Mouse (Mus musculus) forebrain, embryonic 11.5 days (tissue): Measurements from ENCODE around the gene Slc6a9. TPM values are rescaled to one million over a fixed set of nuclear protein-coding genes. Genes with fewer than 3 reads are reported as not detected.
A peak's percentile ranks its signal among the peaks of the same experiment; 100 is the strongest.

Source experiments
- ATAC-seq: fragments of 200-750 bp; cut with Nextera tagmentation; replicated peaks from 2 replicates; pipeline ENCODE4 v1.8.0; 2017; ENCODE audit warnings: moderate TSS enrichment; ENCODE audit not compliant: low FRiP score
- DNase-seq: peaks from one replicate; pipeline ENCODE4 v3.0.0-alpha.2; 2017; ENCODE audit warnings: low spot score
- H3K27ac ChIP-seq: fragments of 300-500 bp; sonication (generic); 2 replicates; pipeline ENCODE4 v1.5.1; 2014; ENCODE audit warnings: low read depth, low read length
- H3K27me3 ChIP-seq: fragments of 300-500 bp; sonication (generic); 2 replicates; pipeline ENCODE4 v1.6.1; 2014; ENCODE audit warnings: mild to moderate bottlenecking, low read length, mixed read lengths; ENCODE audit not compliant: control insufficient read depth, insufficient read depth
- H3K36me3 ChIP-seq: fragments of 300-500 bp; sonication (generic); 2 replicates; pipeline ENCODE4 v1.6.1; 2014; ENCODE audit warnings: mild to moderate bottlenecking, low read length, moderate library complexity, mixed read lengths; ENCODE audit not compliant: control insufficient read depth, insufficient read depth
- H3K4me1 ChIP-seq: fragments of 300-500 bp; sonication (generic); replicated peaks from 2 replicates; pipeline ENCODE4 v1.6.1; 2014; ENCODE audit warnings: low read length, mixed read lengths; ENCODE audit not compliant: control insufficient read depth, insufficient read depth
- H3K4me2 ChIP-seq: fragments of 300-500 bp; sonication (generic); 2 replicates; pipeline ENCODE4 v1.6.1; 2014; ENCODE audit warnings: low read depth, mild to moderate bottlenecking, low read length, moderate library complexity, mixed read lengths; ENCODE audit not compliant: severe bottlenecking
- H3K4me3 ChIP-seq: fragments of 300-500 bp; sonication (generic); 2 replicates; pipeline ENCODE4 v1.5.1; 2014; ENCODE audit warnings: low read depth, low read length
- H3K9ac ChIP-seq: fragments of 300-500 bp; sonication (generic); 2 replicates; pipeline ENCODE4 v1.6.1; 2014; ENCODE audit warnings: low read length
- H3K9me3 ChIP-seq: fragments of 300-500 bp; sonication (generic); 2 replicates; pipeline ENCODE4 v1.6.1; 2016; ENCODE audit warnings: low read length, mixed read lengths; ENCODE audit not compliant: control insufficient read depth
- WGBS: fragments of 180-500 bp; shearing (Covaris S2); extraction: QIAGEN DNeasy Blood & Tissue Kit; methylation state at CpG from one replicate; pipeline ENCODE4 v1.1.7; 2014; 5-methylcytosine and 5-hydroxymethylcytosine counted together
- polyA plus RNA-seq: library from polyadenylated mRNA; unstranded; fragments of >200 nt; fragmentation: Nextera tagmentation; extraction: Ambion mirVana; gene quantifications from 2 replicates; pipeline ENCODE4 v1.2.1, GENCODE M21; 2014

Gene Slc6a9
- polyA plus RNA-seq, 1 experiment from 2014 or later = 8.1 TPM

DNA sequence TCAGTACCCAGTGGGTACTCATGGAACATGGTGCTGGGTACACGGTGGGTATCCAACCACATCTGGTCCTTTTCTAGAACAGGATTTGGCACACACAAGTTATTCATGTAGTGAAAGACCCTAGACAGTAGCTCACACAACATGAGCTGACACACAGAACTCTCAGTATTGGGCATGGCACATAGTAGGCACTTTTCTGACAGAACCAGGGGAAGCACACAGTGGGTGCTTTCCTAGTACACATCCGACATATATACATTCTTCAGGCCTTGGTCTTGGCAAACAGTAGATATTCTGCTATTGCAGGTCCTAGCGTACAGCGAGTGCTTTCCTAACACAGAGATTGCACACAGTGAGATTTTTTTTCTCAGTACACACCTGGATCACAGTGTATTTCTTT lies 12.0 kb downstream of the Slc6a9 start:
- H3K4me1 ChIP-seq = peaks cover 8% of the 10 kb centered on the region; the same call in 1 of the 2 replicates
- H3K27me3 ChIP-seq = no peaks in the 10 kb centered on the region
- H3K36me3 ChIP-seq = no peaks in the 10 kb centered on the region
- no peaks in the 10 kb centered on the region for H3K9me3 ChIP-seq
- 95% methylated on average over 4 of the region's 4 CpGs for WGBS
- ATAC-seq = no peak
- H3K4me3 ChIP-seq = no peak overlapping the region
- no peak overlapping the region for H3K9ac ChIP-seq
- H3K4me2 ChIP-seq = no peak overlapping the region
- DNase-seq = no peak
- no peak overlapping the region for H3K27ac ChIP-seq

DNA sequence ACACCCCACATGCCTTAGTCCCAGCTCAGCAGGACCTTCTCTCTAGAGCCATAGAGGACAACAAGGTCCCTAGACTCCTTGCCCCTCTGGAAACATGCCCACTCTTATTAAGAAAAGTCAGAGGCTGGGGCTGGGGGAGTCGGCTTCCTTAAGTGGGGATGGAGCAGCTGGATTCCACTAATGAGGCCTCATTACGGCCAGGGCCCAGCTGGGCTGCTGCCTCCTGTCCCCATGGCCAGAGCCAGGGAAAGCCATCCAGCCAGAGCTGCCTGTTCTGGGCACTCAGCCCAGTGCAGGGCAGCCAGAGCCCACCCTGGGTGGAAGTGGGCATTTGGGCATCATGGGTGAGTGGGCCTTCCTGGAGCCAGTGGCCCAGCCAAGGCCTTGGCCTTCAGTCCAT lies 12.7 kb downstream of the Slc6a9 start:
- no peaks in the 10 kb centered on the region for H3K27me3 ChIP-seq
- H3K36me3 ChIP-seq = no peaks in the 10 kb centered on the region
- peaks cover 8% of the 10 kb centered on the region; the same call in 1 of the 2 replicates for H3K4me1 ChIP-seq
- no peaks in the 10 kb centered on the region for H3K9me3 ChIP-seq
- 29% methylated on average over 2 of the region's 2 CpGs for WGBS
- H3K4me2 ChIP-seq = no peak overlapping the region
- ATAC-seq (no peak), DNase-seq (no peak)
- no peak overlapping the region for H3K9ac ChIP-seq
- H3K4me3 ChIP-seq = no peak overlapping the region
- no peak overlapping the region for H3K27ac ChIP-seq

DNA sequence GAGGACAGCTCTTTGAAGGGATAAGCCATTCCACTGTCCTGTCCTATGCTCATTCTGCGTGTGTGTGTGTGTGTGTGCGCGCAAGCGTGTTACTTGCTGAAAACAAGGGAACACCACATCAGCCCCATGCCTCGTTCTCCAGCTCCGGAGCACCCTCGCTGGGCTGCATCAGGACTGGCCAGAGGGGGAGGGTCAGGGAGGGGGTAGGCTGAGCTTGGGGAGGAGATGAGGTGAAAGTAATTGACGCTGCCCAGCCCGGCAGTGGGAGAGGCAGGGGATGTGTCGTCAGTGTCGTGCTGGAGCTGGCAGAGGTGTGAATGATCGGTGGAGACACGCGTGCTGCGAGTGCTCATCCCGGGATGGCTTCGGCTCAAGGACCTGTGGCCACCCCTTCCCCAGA lies 14.8 kb downstream of the Slc6a9 start:
- 59% methylated on average over 17 of the region's 17 CpGs for WGBS
- Histone ChIP-seq H3K4me1 (peaks cover 8% of the 10 kb centered on the region; the same call in 1 of the 2 replicates), H3K4me2 (no peak overlapping the region), H3K36me3 (no peaks in the 10 kb centered on the region), H3K27me3 (no peaks in the 10 kb centered on the region), H3K27ac (no peak overlapping the region), H3K4me3 (no peak overlapping the region), H3K9ac (peak overlapping the region; percentile 32), H3K9me3 (no peaks in the 10 kb centered on the region)
- DNase-seq = no peak
- no peak; the same call in 1 of the 2 replicates for ATAC-seq

DNA sequence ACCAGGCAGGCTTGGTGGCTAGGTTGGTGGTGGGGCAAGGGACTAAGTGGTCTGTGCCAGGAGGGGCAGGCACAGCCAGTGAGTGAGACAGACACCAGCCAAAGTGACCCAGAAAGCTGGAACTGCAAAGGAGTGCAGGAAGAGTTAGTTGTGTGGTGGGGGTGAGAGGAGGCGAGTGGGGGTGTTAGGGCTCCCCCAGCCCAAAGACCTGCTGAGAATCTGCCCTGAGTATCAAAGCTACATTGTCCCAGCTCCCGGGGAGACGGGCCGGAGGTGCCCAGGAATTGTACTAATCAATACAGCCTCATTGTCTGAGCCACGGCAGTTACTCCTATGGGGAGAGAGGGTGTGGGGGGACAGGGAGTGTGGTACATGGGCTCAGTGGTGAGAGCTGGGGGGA lies 15.2 kb downstream of the Slc6a9 start:
- H3K36me3 ChIP-seq = no peaks in the 10 kb centered on the region
- no peak overlapping the region for H3K27ac ChIP-seq
- H3K4me3 ChIP-seq = no peak overlapping the region
- no peak overlapping the region for H3K4me2 ChIP-seq
- peak overlapping the region; percentile 32 for H3K9ac ChIP-seq
- H3K4me1 ChIP-seq = peaks cover 8% of the 10 kb centered on the region; the same call in 1 of the 2 replicates
- ATAC-seq (no peak), DNase-seq (no peak)
- no peaks in the 10 kb centered on the region for H3K9me3 ChIP-seq
- H3K27me3 ChIP-seq = no peaks in the 10 kb centered on the region
- 27% methylated on average over 5 of the region's 5 CpGs for WGBS

DNA sequence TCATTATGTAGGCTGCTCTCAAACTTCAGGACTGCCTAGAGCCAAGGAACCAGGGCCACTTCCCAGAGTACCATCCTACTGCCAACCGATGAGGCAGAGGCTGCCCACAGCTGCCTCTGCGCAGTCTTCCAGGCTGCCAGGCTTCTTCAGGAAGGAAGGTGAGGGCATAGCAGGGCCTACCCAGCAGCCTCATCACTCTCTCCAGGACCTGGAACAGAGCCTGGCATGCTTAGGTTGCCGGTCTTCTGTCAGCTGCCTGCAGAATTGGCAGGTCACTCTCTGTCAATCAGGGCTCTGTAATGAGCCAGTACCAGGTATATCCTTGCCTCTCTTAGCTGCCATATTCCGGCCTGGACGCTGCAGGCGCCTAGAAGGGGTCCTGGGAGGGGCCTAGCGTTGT lies 15.9 kb downstream of the Slc6a9 start:
- H3K9me3 ChIP-seq = no peaks in the 10 kb centered on the region
- no peak overlapping the region; the same call in 1 of the 2 replicates for H3K9ac ChIP-seq
- no peak overlapping the region for H3K4me3 ChIP-seq
- 84% methylated on average over 7 of the region's 7 CpGs for whole genome bisulfite sequencing
- no peaks in the 10 kb centered on the region for H3K36me3 ChIP-seq
- ATAC-seq (no peak), DNase-seq (no peak)
- no peaks in the 10 kb centered on the region for H3K27me3 ChIP-seq
- H3K4me1 ChIP-seq = peaks cover 8% of the 10 kb centered on the region; the same call in 1 of the 2 replicates
- no peak overlapping the region for H3K27ac ChIP-seq
- no peak overlapping the region for H3K4me2 ChIP-seq

DNA sequence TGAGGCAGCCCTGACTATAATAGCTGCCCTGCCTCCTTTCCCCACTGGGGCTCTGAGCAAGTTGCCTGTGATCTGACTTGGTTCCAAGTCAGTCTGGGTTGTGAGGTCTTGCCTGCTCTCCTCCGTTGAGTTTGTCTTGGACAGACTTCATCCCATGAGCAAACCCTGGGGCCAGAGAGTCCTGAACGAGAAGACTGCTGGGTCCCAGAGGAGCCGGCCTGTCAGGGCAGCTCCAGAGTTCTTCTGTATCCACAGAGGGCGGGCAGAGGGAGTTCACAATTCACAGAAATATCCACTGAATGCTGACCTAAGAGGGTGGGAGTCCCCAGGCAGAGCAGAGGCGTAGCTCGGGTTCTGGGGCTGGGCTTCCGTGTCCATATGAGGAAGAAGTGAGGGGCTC lies 16.6 kb downstream of the Slc6a9 start:
- DNase-seq = no peak
- H3K27me3 ChIP-seq = no peaks in the 10 kb centered on the region
- H3K4me1 ChIP-seq = peaks cover 8% of the 10 kb centered on the region; the same call in 1 of the 2 replicates
- H3K4me2 ChIP-seq = no peak overlapping the region
- H3K4me3 ChIP-seq = no peak overlapping the region
- H3K27ac ChIP-seq = no peak overlapping the region
- WGBS = 81% methylated on average over 7 of the region's 7 CpGs
- H3K36me3 ChIP-seq = no peaks in the 10 kb centered on the region
- H3K9ac ChIP-seq = no peak overlapping the region
- no peak for ATAC-seq
- H3K9me3 ChIP-seq = no peaks in the 10 kb centered on the region

DNA sequence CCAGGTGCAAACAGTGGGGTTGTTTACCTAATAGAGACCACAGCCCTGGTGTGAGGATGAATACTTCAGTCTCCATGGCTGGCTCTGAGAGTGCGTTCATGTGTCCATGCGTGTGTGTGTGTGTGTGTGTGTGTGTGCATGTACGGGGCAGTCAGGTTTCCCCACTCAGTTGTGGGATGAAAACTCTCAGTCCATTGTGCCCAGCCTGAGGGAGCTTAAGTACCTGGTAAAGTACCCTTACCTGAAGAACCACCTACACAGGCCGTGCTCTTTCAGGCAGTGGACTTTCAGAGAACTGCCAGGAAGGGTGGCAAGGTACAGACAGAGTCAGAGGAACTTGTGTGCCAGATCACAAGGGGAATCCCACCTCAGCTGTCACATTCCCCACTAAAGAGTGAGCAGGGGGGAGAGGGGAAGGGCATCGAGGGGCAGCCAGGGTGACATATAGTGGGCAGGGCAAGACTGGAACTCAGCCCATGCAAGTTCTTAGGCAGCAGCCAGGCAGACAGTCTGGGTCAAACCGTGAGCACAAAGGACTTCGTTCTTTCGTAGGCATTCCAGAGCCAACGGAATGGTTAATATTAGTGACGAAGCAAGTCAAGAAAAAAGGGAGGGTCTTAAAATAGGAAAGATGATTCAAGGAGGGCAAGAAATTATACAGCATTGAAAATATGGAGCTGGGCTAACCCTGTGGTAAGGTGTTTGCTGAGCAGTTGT lies 18.0 kb downstream of the Slc6a9 start:
- H3K4me3 ChIP-seq = no peak overlapping the region
- H3K4me2 ChIP-seq = no peak overlapping the region
- ATAC-seq (no peak), DNase-seq (no peak)
- H3K9ac ChIP-seq = no peak overlapping the region
- no peak overlapping the region for H3K27ac ChIP-seq
- no peaks in the 10 kb centered on the region for H3K9me3 ChIP-seq
- WGBS = 91% methylated on average over 10 of the region's 10 CpGs
- no peaks in the 10 kb centered on the region for H3K27me3 ChIP-seq
- H3K36me3 ChIP-seq = no peaks in the 10 kb centered on the region
- peaks cover 8% of the 10 kb centered on the region; the same call in 1 of the 2 replicates for H3K4me1 ChIP-seq

DNA sequence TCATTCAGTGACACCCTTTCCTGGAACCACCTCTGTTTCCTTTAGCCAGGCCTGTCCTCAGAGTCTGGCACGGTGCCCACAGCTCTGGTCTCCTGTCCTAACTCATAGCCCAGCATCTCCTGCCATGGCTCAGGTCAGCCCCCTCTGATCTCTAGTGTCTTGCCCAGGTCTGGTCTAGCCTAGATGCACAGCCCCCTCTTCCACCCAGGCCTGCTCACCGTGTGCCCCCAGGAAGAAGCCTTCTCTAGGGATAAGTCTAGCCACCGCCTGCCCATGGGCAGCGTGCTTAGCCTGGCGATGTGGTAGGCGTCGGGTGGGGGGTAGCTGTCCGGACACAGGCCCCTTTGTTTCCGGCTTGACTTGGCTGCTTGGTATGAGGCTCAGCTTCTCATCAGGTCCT lies 20.8 kb downstream of the Slc6a9 start:
- H3K27ac ChIP-seq = no peak overlapping the region
- H3K27me3 ChIP-seq = no peaks in the 10 kb centered on the region
- DNase-seq (no peak), ATAC-seq (no peak)
- WGBS = 82% methylated on average over 9 of the region's 9 CpGs
- H3K4me1 ChIP-seq = no peaks in the 10 kb centered on the region; the same call in 1 of the 2 replicates
- H3K9me3 ChIP-seq = no peaks in the 10 kb centered on the region
- H3K9ac ChIP-seq = no peak overlapping the region
- H3K36me3 ChIP-seq = no peaks in the 10 kb centered on the region
- no peak overlapping the region for H3K4me3 ChIP-seq
- no peak overlapping the region for H3K4me2 ChIP-seq

DNA sequence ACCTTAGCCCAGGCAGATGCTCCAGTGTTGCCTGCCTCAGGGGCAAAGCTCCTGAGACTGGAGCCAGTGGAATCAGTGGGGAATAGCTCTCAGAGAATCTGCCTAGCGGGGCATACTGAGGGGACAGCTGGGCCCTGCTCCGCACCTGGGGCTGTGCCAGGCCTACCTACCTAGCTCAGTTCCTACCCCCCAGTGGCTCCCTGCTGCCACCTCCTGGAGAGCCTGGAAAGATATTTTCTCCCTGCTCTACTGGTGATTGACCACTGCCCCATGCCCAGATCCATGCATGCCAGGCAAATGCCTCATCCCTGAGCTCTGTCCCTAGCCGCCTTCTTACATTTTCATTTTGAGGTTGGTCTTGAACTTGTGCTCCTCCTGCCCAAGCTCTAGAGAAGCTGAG lies 24.5 kb downstream of the Slc6a9 start:
- no peak overlapping the region for H3K4me2 ChIP-seq
- H3K36me3 ChIP-seq = no peaks in the 10 kb centered on the region
- no peaks in the 10 kb centered on the region for H3K9me3 ChIP-seq
- H3K4me3 ChIP-seq = no peak overlapping the region
- ATAC-seq (no peak), DNase-seq (peak; percentile 69)
- 66% methylated on average over 3 of the region's 3 CpGs for WGBS
- no peaks in the 10 kb centered on the region; the same call in 1 of the 2 replicates for H3K4me1 ChIP-seq
- H3K9ac ChIP-seq = no peak overlapping the region
- no peak overlapping the region for H3K27ac ChIP-seq
- H3K27me3 ChIP-seq = no peaks in the 10 kb centered on the region
